Mouse (Mus musculus): ENCODE measurements at regions not wholly inside any gene's neighbourhood (a gene's known extent, or its start where the extent isn't known, plus 50 kb on each side); places are given as distances from the start of the nearest gene placed in this dataset.

DNA sequence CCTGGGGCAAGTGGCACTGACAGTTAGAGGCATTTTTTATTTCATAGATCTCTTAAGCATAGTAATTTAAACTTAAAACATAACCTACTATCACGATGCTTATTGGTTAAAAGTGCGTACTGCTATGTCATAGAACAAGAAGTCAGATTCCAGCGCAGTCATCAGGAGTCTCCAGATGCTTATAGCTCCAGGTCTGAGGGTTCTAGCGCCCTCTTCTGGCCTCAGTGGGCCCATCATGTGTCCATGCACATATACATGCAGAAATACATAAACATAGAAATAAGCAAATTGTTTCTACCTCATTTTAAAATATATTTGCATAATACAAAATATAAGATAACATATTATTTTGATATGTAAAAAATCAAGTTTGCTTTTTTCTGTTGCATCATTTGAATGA lies 1002.8 kb upstream of the Adgrl2 start:
- DNase-seq: no peak

DNA sequence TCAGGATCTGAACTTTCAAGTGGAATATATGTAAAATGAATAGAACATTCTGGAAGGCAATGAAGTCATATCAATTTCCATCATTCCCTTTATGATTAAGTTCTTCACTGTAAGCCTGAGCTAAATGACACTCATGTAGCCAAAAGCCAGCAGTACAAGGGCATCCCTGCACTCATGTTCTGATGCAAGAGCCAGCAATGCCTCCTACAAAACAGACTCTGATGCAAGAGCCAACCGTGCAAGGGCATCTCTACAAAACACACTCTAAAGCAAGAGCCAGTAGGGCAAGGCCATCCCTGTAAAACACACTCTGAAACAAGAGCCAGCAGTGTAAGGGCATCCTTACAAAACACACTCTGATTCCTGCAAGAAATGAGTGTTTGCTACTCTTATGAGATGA lies 997.4 kb upstream of the Adgrl2 start:
- DNase-seq: no peak

- DNase-seq: no peak
Observed at GRCm38 (mm10) chr3:149956993-149957392, 966.6 kb upstream of the Adgrl2 start.

GRCm38 (mm10) chr3:149936197-149936596 lies 945.8 kb upstream of the Adgrl2 start:
- DNase-seq: no peak

DNA sequence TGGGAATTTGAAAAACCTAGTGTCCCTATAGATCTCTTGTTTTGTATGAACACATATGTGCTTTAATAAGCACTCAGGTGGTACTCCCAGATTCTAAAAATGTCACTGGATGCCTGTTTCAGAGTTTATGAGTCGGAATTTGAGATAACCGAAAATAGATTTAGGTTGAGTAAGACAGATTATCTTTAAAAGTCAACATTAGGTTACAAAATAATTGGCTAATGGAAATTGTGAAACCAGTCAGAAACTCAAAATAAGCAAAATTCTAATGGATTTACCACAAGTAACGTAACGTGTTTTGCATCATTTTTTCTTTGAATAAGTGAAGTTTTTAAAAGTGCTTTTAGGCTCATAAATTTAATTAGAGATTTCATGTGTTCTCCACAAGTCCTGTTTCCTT lies 944.5 kb upstream of the Adgrl2 start:
- DNase-seq: no peak

DNA sequence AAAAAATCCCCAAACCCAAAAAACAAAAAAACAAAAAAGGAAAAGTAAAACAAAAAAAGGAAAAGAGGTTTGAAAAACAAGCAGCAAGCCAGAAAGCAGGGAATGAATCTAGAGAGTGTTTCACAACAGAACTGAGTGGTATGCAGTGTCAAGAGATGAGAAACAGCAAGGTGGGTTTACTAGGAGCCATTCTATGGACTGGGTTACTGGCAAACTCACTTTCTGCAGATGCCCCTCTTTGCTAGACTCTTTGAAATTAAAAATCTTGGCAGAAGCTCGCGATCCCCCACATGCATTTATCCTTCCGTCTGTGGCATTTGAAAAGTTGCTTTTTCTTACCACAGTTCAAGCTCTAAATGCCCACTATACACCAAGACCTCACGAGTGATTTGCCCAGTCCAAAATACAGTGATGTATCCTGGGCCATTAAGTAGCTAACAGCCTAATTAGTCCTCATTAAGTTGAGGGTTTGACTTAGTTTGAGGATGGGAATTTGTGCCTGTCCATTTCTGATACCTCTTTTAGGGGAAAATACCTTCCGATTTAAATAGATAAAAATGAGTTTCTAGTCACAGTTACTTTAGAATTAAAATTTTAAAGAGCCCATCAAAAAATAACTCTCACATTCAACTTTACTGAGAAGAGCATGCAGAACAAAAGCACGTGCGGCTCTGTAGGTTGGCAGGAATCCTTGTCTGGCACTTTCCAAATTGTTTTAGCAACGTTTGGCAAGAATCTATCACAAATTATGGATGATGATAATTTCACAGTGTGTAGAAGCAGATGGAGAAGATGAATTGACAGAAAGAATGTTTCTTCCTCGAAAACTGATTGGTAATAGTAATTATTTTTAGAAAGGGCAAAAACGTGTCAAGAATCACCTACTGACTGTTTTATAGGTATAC lies 938.4 kb upstream of the Adgrl2 start:
- no peak for DNase-seq

DNA sequence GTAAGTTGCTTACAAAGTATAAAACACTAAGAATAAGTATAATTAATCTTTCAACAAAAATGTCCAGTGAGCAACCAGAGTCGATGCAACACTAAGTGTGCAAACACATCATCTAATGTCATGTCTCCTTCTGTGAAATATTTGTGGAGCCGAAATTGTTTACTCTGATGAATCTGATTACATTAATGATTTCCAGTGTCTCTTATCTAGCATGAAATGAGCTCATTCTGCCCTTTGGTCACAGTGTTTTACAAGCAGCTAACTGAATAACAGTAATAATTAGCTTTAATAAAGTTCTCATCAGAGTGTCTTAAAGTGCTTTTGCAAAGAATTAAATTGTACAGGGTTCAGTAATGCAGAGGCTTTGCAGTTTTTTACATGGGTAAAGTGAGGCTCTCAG lies 929.9 kb upstream of the Adgrl2 start:
- no peak for DNase-seq

- no peak for DNase-seq
Observed at GRCm38 (mm10) chr3:149918201-149918600, 927.8 kb upstream of the Adgrl2 start.

DNA sequence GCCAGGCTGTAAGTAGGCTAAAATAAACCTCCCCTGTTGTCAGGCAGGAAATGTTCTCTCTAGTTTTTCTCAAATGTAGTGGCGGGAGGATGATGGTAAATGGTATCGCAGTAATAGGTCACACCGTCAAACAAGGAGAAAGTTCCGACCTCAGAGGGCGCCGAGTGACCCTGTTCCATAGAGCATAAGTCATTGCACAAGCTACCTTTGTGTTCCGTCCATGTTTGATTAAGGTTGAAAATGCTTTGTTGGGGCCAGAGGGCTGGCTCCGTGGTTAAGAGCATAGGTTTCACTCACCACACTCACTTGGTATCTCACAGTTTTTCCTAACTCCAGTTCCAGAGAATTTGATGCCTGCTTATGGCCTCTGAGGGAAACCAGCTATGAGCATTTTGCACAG lies 920.4 kb upstream of the Adgrl2 start:
- no peak for DNase-seq

DNA sequence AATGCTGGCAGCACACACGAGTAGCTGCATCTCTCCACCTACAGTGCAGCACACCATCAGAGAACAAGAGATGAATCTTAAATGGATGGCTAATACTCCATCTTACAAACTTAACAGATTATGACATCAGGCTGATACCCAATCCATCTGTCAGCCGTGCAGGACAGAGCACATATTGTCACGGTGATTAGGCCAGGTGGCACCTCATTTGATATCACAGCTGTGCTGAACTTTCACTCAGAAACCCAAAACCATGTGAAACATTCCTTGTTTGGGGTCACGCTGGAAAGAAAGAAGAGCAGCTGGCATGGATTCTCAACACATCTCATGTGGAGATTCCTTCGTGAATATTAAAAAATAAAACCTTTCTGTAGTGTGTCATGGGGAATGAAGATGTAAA lies 911.4 kb upstream of the Adgrl2 start:
- no peak for DNase-seq

- no peak for DNase-seq
Observed at GRCm38 (mm10) chr3:149876553-149876952, 886.2 kb upstream of the Adgrl2 start.

DNA sequence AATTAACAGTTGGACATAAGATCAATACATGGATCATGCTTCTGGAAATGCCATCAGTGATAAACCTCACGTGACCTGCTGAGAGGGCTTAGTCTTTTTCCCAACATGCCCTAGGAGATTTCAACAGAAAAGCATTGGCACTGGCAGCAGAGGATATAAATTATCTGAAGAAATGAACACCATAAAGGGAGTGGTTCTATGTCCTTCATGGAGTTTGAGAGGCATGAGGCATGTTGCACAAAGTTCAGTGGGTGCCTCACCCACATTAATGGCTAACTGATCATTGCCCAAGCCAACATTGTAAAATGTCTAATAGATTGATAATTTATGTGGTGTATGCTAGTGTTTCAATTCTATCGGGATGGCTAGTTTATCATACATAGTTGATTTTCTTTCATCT lies 875.6 kb upstream of the Adgrl2 start:
- no peak for DNase-seq

DNA sequence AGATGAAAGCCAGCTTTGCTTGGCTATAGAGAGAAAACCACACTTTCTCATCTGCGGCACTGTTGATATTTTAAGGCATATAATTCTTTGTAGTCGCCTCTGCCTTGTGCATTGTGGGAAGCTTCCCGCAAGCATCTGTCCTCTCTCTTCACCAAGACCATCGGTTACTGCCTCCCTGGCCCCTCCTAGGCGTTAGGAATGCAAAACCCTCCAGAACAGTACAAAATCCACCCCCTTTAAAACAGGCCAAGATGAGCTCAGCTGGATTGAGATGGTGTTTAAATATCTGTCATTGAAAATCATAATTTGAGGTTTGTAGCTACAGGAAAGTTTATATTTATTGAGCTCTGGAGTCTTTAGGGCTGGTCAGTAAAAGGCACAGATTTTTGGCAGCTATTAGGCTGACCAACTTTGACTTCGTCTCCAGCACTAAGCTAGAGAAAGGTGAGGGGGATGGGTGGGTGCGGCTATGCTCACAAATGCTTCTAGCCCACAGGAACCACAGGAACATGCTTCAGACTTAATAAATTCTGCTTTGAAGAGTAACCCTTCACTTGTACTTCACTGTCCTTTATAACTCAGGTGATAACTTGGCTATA lies 856.7 kb upstream of the Adgrl2 start:
- no peak for DNase-seq

DNA sequence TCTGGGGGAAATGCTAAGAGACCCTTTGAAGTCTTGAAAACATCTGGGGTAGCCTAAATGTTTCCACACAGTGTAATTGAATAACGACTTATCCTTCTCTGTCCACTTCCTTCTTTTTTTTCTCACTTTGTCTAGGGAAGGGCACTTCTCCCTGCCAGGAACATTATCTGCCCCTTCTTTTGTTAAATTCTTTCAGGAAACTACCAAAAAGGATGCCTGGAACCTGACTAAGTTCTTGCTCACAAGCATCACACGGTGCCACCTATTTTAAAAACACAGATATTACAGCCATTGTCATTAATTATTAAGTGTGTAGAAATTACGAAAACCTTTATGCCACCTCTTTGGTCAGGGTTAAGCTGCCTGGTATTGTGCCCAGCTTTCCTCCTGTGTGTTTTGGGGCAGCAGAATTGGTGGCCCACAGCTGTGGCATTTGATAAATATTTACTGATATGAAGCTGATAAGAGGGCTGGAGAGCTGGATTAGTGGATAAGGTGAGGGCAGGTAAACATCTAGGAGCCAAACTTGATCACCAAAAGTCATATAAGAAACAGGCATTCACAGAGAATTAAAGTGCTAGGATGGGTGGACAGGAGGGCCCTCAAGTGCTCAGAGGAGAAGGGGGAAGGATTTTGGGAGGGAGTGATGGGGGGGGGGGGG lies 855.6 kb upstream of the Adgrl2 start:
- no peak for DNase-seq

DNA sequence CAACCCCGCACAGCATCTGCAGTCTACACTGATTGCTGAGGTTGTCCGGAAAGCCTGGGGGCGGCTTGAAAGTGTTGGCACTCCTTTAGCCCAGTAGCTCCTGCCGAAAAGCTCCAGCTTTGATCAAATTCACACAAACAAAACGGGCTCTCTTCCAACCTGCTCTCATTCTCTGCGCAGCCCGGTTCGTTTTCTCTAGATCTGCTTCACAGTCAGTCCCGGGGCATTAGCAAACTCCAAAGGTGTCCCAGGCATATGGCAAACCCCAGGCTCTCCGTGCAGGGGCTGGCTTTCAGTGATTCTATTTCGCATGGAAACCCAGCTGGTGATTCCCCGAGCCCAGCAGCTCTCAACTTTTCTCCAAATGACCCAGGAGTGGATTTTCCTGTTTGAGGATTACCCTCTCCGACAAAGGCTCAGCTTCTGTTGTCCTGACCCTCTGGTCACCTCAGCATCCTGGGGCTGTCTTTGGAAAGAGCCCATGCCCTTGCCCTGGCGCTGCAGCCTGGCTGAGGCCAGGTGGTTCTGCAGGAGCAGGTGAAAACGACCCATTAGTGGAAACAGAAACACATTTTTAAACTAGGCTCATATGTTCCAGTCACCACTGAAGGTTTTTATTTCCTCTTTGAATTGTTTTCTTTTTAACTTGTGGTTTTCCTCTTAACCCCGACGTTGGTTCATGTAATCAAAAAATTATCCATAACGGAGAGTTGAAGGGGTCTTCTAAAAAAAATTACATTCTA lies 854.9 kb upstream of the Adgrl2 start:
- DNase-seq: no peak

DNA sequence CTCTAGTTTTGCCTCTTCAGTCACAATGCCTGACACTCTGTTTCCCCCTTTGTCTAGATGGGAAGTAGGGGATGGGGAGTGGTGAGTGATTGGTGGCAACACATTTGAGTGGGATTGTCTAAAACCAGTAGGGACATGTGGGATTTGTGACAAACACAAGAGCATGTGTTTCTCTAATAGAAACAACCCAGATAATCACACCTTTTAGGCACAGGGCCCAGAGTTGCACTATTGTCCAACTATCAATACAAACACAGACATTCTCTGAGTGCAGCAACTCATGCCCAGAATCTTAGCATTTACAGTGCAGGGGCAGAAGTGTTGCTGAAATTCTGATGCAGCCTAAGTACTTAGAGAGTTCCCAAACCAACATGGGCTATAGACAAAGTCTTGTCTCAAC lies 847.6 kb upstream of the Adgrl2 start:
- no peak for DNase-seq

- DNase-seq: no peak
Observed at GRCm38 (mm10) chr3:149836467-149837233, 846.3 kb upstream of the Adgrl2 start.

- no peak for DNase-seq
Observed at GRCm38 (mm10) chr3:149827181-149827580, 836.8 kb upstream of the Adgrl2 start.

DNA sequence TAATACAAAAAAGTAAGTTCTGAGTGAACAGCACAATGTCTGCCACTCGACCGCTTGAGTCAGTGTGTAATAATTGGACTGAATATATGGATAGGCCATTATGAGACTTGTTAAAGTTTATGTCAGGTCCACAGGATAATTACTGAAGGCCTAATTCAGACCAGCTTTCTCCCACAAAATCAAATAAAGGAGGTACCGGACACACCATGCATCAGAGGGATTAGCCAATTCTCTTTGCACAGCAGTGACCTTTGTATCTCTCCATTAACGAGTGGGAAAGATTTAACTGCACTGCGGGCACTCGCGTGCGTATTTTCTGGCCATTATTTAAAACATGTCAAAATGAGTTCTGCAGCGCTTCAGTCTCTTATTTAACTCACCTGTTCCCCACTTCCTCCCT lies 836.4 kb upstream of the Adgrl2 start:
- DNase-seq: no peak

GRCm38 (mm10) chr3:149820670-149821069 lies 830.3 kb upstream of the Adgrl2 start:
- DNase-seq: no peak

- no peak for DNase-seq
Observed at GRCm38 (mm10) chr3:149819863-149820262, 829.5 kb upstream of the Adgrl2 start.

- no peak for DNase-seq
Observed at GRCm38 (mm10) chr3:149819081-149819480, 828.7 kb upstream of the Adgrl2 start.
